Mouse (Mus musculus) lung, embryonic 15.5 days (tissue): ENCODE results near the gene Rftn1. TPM values are rescaled to one million over a fixed set of nuclear protein-coding genes. Genes with fewer than 3 reads are reported as not detected.

ENCODE experiments used
- ATAC-seq: fragments of 200-750 bp; cut with Nextera tagmentation; 2 replicates; pipeline ENCODE4 v1.8.0; 2017; ENCODE audit warnings: moderate number of reproducible peaks, borderline replicate concordance; ENCODE audit not compliant: low FRiP score, low TSS enrichment; ENCODE audit errors: extremely low read depth
- H3K27ac ChIP-seq: fragments of 300-500 bp; sonication (generic); 2 replicates; pipeline ENCODE4 v1.5.1; 2015; ENCODE audit warnings: moderate library complexity, mild to moderate bottlenecking, inconsistent platforms
- H3K27me3 ChIP-seq: fragments of 300-500 bp; sonication (generic); 2 replicates; pipeline ENCODE4 v1.6.1; 2015; ENCODE audit warnings: inconsistent platforms
- H3K36me3 ChIP-seq: fragments of 300-500 bp; sonication (generic); 2 replicates; pipeline ENCODE4 v1.6.1; 2015; ENCODE audit warnings: inconsistent platforms
- H3K4me1 ChIP-seq: fragments of 300-500 bp; sonication (generic); 2 replicates; pipeline ENCODE4 v1.6.1; 2015; ENCODE audit warnings: inconsistent platforms
- H3K4me2 ChIP-seq: fragments of 300-500 bp; sonication (generic); 2 replicates; pipeline ENCODE4 v1.6.1; 2015; ENCODE audit warnings: inconsistent platforms, mild to moderate bottlenecking, moderate library complexity
- H3K4me3 ChIP-seq: fragments of 300-500 bp; sonication (generic); 2 replicates; pipeline ENCODE4 v1.5.1; 2015; ENCODE audit warnings: mild to moderate bottlenecking, inconsistent platforms
- H3K9ac ChIP-seq: fragments of 300-500 bp; sonication (generic); 2 replicates; pipeline ENCODE4 v1.6.1; 2015; ENCODE audit warnings: inconsistent platforms
- H3K9me3 ChIP-seq: fragments of 300-500 bp; sonication (generic); 2 replicates; pipeline ENCODE4 v1.6.1; 2016; ENCODE audit warnings: inconsistent platforms
- WGBS: fragments of 180-500 bp; shearing (Covaris S2); methylation state at CpG from one replicate; pipeline ENCODE4 v1.1.7; 2015; 5-methylcytosine and 5-hydroxymethylcytosine counted together
- polyA plus RNA-seq: library from polyadenylated mRNA; unstranded; fragments of >200 nt; fragmentation: Nextera tagmentation; extraction: Ambion mirVana; gene quantifications from 2 replicates; pipeline ENCODE4 v1.2.1, GENCODE M21; 2015

The Rftn1 gene
- polyA plus RNA-seq, 1 experiment from 2014 or later = 18.4 TPM

DNA sequence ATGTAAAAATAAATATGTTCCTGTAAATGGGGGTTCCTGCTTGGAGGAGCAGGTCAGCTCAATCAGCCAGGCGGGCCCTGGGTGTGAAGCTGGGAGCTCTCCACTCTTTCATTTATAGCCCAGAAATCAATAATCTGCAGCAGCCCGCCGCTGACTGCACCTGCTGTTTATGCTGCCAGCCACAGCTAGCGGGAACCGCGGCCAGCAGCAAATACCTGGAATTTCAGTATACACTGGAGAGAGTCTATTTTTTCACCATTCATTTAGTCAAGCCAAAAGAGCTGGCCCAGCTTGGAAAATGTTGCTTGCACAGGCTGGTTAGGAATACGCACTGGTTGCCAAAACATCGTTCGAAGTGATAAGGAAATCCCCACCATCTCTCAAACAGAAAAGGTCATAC is 142.3 kb downstream of the Rftn1 start:
- Histone ChIP-seq H3K4me3 (no peak overlapping the region), H3K9me3 (no peaks in the 10 kb centered on the region), H3K27ac (no peak overlapping the region), H3K9ac (no peak overlapping the region), H3K4me1 (no peaks in the 10 kb centered on the region), H3K4me2 (no peak overlapping the region), H3K36me3 (no peaks in the 10 kb centered on the region), H3K27me3 (no peaks in the 10 kb centered on the region)
- ATAC-seq = no peak
- WGBS = 47% methylated on average over 9 of the region's 9 CpGs

DNA sequence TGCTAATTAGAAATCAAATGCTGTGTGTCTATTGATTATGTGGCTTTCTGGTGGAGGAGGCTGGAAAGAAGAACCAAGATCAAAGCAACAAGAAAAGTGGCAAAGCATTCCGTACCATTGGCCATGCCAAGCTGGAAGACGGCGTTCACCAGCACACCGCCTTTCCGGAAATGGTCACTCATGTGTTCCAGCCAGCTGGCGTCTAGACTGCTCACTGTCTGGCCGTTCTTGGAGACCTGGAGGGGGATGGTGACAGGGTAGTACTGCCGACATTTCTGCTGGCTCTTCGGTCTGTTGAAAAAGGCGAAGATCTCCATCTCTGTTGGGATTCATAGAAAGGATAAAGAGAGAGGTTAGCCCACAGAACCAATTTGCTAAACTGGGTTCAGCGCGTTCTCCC is 143.3 kb downstream of the Rftn1 start:
- H3K4me3 ChIP-seq = no peak overlapping the region
- H3K9ac ChIP-seq = no peak overlapping the region
- no peaks in the 10 kb centered on the region for H3K4me1 ChIP-seq
- WGBS = 92% methylated on average over 12 of the region's 12 CpGs
- H3K4me2 ChIP-seq = no peak overlapping the region
- H3K27ac ChIP-seq = no peak overlapping the region
- no peaks in the 10 kb centered on the region for H3K9me3 ChIP-seq
- ATAC-seq = no peak
- no peaks in the 10 kb centered on the region for H3K36me3 ChIP-seq
- no peaks in the 10 kb centered on the region for H3K27me3 ChIP-seq

DNA sequence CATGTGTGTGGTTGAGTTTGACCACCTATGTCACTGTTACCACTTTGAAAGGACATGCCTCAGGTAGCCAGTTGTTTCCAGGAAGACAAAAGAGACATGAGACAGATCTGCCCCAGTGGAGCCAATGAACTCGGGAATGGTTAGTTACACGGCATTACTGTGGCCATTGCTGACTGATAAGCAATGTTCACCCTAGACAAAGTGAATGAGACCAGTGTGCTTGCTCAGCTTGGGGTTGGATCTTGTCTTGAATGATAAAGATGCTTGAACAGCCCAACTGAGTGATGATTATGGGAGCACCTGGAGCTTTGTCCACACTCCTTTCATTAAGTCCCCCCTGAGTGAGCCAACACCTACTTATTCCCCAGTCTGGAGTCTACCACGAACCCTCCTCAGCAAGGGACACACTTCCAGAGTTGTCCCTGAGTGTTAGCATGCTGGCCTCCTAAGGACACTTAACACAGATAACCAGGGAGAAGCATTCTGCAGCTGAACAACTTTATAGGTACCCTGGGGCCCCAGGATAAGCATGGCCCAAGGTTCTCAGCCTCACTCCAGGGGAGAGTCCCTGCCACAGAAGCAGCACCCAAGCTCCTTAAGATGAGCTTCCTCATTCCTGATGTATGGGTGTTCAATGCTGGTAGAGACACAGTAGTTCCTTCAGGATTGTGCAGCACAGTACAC is 149.6 kb downstream of the Rftn1 start:
- Histone ChIP-seq H3K4me1 (no peaks in the 10 kb centered on the region), H3K36me3 (no peaks in the 10 kb centered on the region), H3K9ac (no peak overlapping the region), H3K9me3 (no peaks in the 10 kb centered on the region), H3K4me2 (no peak overlapping the region), H3K4me3 (no peak overlapping the region), H3K27me3 (no peaks in the 10 kb centered on the region), H3K27ac (no peak overlapping the region)
- ATAC-seq = no peak
- 77% methylated on average over 3 of the region's 3 CpGs for WGBS

DNA sequence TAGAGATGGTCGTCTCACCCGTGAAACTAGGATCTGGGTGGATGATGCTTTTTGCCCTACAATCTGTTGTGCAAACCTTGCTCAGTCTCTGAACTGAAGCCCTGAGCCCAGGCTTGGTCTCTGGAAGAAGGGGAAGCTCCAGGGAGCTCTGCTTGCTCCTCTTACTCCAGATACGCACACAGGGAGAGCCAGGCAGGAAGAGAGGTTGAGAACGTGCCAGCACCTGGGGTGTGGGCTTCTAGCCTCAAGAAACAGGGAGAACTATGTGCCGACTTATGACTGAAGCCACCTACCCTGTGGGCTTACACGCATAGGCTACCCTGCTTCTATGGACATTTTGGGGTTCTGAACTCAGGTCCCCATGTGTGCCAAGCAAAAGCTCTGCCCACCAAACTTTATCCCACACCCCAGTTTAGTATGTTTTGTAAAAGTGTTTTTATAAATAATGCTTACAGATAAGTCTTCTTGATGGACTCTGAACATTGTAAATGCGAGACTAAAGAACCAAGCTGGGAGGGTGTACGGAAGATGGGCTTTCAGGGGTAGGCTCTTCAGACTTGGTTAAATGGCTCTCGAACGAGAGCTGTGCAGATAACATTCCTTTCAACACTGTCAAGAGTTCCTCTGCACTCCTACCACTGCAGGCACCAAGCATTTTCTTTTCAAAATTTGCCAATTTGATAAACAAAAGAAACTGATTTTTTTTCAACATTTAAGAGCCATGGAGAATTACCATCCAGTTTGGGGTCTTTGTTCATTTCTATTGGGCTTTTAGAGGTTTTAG is 152.4 kb downstream of the Rftn1 start:
- H3K9ac ChIP-seq = no peak overlapping the region
- no peaks in the 10 kb centered on the region for H3K36me3 ChIP-seq
- H3K27me3 ChIP-seq = no peaks in the 10 kb centered on the region
- 67% methylated on average over 10 of the region's 10 CpGs for WGBS
- ATAC-seq = no peak
- no peaks in the 10 kb centered on the region for H3K9me3 ChIP-seq
- H3K4me3 ChIP-seq = no peak overlapping the region
- no peak overlapping the region for H3K4me2 ChIP-seq
- H3K27ac ChIP-seq = no peak overlapping the region
- H3K4me1 ChIP-seq = no peaks in the 10 kb centered on the region

DNA sequence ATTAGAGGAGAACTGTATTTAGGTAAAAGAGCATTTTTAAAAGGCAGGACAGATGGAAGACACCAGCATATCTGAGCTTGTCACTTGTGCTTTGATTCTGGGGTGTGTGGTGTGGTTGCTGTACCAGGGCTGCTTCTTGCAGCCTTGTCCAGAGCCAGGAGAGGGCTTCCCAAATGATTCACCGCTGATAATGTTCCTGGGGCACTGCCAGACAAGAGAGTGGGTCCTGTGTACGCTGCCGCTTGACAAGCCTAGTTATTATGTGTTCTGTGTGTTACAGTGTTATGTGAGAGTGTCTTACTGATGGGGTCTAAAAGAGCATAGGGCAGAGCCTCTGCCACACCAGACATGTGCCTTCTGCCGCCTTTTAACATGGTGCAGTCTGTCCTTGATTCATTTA is 153.1 kb downstream of the Rftn1 start:
- no peak for ATAC-seq
- H3K4me2 ChIP-seq = no peak overlapping the region
- no peaks in the 10 kb centered on the region for H3K9me3 ChIP-seq
- WGBS = 76% methylated on average over 4 of the region's 4 CpGs
- H3K36me3 ChIP-seq = no peaks in the 10 kb centered on the region
- no peak overlapping the region for H3K9ac ChIP-seq
- H3K4me1 ChIP-seq = no peaks in the 10 kb centered on the region
- H3K4me3 ChIP-seq = no peak overlapping the region
- H3K27me3 ChIP-seq = no peaks in the 10 kb centered on the region
- H3K27ac ChIP-seq = no peak overlapping the region

DNA sequence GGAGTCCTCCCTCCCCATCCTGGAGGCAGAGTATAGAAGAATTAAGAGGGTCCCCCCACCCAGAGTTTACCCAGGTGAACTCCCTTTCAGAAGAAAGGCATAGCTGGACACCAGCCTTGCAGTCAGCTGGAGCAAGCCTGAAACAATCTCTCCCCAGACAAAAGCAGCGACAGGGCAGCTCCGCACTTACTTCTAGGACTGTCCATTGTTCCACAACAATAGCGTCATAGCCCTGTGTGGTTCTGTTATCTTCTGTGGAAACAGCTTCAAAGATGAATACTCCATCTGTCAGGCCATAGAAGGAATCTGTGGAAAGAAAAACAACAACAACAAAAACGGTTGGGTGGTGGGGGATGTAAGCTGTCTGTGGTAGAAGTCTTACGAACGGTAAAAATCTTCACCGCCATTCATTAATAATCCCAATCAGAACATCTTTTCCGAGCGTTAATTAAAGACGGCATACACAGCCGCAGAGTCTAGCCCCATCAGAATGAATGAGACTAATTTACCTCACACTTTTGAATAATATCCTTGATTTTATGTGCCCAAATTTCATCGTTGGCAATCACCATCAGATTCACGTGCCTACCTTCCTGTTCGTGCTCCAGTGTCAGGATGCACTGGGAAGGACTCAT is 153.6 kb downstream of the Rftn1 start:
- H3K4me3 ChIP-seq = no peak overlapping the region
- no peak overlapping the region for H3K27ac ChIP-seq
- no peaks in the 10 kb centered on the region for H3K9me3 ChIP-seq
- no peak overlapping the region for H3K9ac ChIP-seq
- H3K36me3 ChIP-seq = no peaks in the 10 kb centered on the region
- no peak for ATAC-seq
- no peaks in the 10 kb centered on the region for H3K4me1 ChIP-seq
- H3K4me2 ChIP-seq = no peak overlapping the region
- H3K27me3 ChIP-seq = no peaks in the 10 kb centered on the region
- WGBS = 86% methylated on average over 14 of the region's 14 CpGs

DNA sequence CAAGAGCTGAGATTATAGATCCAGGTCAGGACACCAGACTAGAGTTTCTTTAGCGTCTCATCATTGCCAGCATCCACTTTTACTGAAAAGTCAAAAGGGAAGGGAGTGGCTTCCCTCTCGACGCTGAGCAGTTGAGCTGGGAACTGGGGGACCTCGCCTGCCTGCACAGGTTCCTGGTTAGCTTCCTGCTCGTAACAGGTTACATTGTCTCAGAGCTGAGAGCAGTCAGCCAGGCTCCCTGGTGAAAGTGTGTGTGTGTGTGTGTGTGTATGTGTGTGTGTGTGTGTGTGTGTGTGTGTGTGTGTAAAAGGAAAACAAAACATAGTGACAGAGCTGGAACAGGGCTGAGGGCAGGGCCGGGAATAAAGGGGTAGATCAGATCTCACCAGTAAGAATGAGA is 156.8 kb downstream of the Rftn1 start:
- 65% methylated on average over 6 of the region's 6 CpGs for WGBS
- Histone ChIP-seq H3K4me1 (no peaks in the 10 kb centered on the region), H3K4me2 (no peak overlapping the region), H3K27me3 (no peaks in the 10 kb centered on the region), H3K9me3 (no peaks in the 10 kb centered on the region), H3K27ac (no peak overlapping the region), H3K36me3 (no peaks in the 10 kb centered on the region), H3K9ac (no peak overlapping the region), H3K4me3 (no peak overlapping the region)
- no peak for ATAC-seq

DNA sequence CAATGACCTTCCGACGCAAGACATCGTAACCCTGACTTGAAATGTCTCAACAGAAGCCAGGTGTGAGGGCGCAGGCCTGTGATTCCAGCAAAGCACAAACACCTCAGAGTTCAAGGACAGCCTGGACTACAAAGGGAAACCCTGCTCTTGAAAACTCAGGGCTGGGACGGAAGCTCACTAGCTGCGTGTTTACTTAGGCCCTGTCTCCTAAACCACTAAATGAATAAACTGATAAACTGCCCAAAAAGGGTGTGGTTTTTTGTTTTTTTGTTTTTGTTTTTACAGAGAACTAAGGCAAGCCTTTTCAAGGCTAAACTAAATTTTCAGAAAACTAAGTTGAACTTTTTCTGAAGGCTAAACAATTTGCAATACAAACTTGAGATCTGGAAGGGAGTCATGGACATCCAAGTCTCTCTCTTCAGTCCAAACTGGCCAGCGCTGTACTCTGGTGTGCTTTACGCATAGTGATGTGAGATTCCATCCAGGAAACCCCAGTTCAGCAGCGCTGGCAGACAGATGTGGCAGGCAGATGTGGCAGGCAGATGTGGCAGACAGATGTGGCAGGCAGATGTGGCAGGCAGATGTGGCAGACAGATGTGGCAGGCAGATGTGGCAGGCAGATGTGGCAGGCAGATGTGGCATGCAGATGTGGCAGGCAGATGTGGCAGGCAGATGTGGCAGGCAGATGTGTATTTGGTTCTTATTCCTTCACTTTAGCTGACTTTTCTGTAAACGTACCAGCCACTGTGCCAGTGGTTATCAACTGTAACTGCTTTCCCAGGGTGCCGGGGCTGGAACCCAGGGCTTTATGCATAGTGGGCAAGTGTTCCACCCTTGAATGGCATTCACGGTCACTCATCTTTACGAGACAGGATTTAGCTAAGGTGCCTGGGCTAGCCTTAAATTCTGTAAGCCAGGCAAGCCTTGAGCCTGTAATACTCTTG is 158.7 kb downstream of the Rftn1 start:
- Histone ChIP-seq H3K4me3 (no peak overlapping the region), H3K27me3 (no peaks in the 10 kb centered on the region), H3K9ac (no peak overlapping the region), H3K36me3 (no peaks in the 10 kb centered on the region), H3K4me2 (no peak overlapping the region), H3K27ac (no peak overlapping the region), H3K9me3 (no peaks in the 10 kb centered on the region), H3K4me1 (no peaks in the 10 kb centered on the region)
- ATAC-seq = no peak
- WGBS = 69% methylated on average over 13 of the region's 13 CpGs

DNA sequence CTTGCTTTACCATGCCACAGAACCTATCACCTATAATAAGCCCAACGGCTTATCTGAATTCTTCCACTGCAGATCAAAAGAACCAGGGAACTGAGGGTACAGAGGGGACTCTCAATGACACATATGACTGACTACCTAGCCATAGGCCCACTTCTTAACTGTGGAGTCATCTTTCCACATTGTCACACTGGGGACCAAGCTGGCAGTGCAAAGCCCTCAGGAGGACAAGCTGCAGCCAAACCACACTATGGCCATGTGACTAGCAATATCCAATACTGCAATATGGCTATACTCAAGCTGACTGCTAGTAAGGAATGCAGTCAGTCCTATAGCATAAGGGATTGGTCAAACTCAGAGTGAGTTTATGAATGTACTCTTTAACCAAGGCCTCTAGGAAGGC is 164.8 kb downstream of the Rftn1 start:
- Histone ChIP-seq H3K27me3 (no peaks in the 10 kb centered on the region), H3K4me2 (no peak overlapping the region), H3K27ac (no peak overlapping the region), H3K4me1 (0 out of 2 replicates have a peak, but pooled peaks cover 2% of the 10 kb centered on the region), H3K36me3 (no peaks in the 10 kb centered on the region), H3K9ac (no peak overlapping the region), H3K9me3 (no peaks in the 10 kb centered on the region), H3K4me3 (no peak overlapping the region)
- WGBS = 54% methylated on average over 1 of the region's 1 CpGs
- no peak for ATAC-seq

DNA sequence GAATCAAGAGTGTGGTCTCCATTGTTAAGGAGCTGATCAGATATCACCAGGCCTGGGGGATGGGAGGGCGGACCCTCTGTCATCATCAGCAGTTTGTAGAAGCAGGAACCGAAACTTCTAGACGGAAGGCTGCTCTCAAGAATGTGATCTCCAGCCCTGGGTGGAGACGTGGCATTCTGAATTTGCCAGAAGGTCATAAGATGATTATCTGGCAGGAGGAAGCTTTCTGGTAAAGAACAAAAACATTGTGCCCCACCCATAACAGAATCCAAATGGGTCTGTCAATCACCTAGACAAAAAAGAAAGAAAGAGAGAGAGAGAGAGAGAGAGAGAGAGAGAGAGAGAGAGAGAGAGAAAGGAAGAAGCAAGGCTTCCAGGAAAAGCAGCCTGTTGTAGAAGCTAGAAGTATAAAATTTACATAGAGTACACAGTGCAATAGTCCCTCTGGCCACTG is 165.3 kb downstream of the Rftn1 start:
- 44% methylated on average over 4 of the region's 4 CpGs for whole genome bisulfite sequencing
- H3K27ac ChIP-seq = no peak overlapping the region
- H3K9ac ChIP-seq = no peak overlapping the region
- H3K4me2 ChIP-seq = no peak overlapping the region
- no peaks in the 10 kb centered on the region for H3K27me3 ChIP-seq
- H3K36me3 ChIP-seq = no peaks in the 10 kb centered on the region
- ATAC-seq = no peak
- no peaks in the 10 kb centered on the region for H3K9me3 ChIP-seq
- no peak overlapping the region for H3K4me3 ChIP-seq
- H3K4me1 ChIP-seq = 0 out of 2 replicates have a peak, but pooled peaks cover 6% of the 10 kb centered on the region

DNA sequence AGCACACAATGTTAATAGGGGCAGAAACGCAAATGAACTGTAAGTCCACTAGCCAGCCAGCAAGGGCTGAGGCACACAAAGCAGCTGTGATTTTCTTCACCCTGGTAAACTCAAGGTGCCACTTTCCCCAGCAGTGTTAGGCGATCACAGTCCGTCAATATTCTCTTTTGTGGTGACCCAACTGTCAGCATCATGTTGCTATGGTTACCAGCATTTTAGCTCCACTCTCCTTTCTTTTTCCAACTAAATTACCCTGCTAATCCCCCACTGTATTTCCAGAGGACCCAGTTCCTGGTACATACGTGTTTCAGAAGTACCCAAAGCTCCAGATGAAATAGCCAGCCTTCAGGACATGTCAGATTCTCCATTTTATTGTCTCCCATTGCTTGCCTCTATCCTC is 169.1 kb downstream of the Rftn1 start:
- no peaks in the 10 kb centered on the region for H3K36me3 ChIP-seq
- no peak for ATAC-seq

More for the DNA sequence above, 169.1 kb downstream of the Rftn1 start:
- H3K27ac ChIP-seq = no peak overlapping the region
- no peak overlapping the region for H3K9ac ChIP-seq
- no peaks in the 10 kb centered on the region for H3K27me3 ChIP-seq
- H3K4me1 ChIP-seq = 0 out of 2 replicates have a peak, but pooled peaks cover 11% of the 10 kb centered on the region
- H3K4me3 ChIP-seq = no peak overlapping the region
- WGBS = 53% methylated on average over 4 of the region's 4 CpGs
- H3K4me2 ChIP-seq = no peak overlapping the region
- H3K9me3 ChIP-seq = no peaks in the 10 kb centered on the region
